21 mouse cellular contexts compared by ENCODE assay signal in the genomic region with DNA sequence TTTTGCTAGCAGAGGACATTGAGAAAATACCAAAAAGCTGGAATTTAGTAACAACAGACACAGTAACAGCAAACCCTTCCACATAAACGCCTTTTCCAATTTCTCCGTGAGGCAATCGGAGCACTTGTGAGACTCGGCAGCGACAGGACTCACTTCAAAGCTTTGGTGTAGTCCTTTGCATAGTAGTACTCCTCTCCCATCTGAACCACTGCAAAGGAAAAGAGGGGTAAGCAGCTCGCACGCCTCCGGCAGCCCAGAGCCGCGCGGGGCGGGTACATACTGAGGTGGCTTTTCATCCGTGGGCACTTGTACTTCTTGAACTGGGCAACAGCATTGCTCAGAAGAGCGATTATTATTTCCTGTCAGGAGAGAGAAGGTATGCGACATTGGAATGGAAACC. TPM values are rescaled to one million over a fixed set of nuclear protein-coding genes. Genes with fewer than 3 reads are reported as not detected.
DNase-seq lines count a peak whose midpoint lies in the region; ATAC-seq and TF ChIP-seq lines count a peak whose summit lies in the region.
"Had no signal": no experiment of that assay in that cellular context is flagged by ENCODE, and none has a peak within 500 bp of the region (broad histone marks: within the 10 kb centered on the region; RNA-seq: fewer than 3 reads in every experiment).

No protein-coding gene starts in this region.

- H3K27me3 ChIP-seq in heart, embryonic 12.5 days (replicated peaks): no peaks in the 10 kb centered on the region
- no peaks in the 10 kb centered on the region for H3K27me3 ChIP-seq in intestine, embryonic 14.5 days (replicated peaks; ENCODE audit: control insufficient read depth, insufficient read depth, low read length)
- no peaks in the 10 kb centered on the region for H3K27me3 ChIP-seq in intestine, postnatal 0 days (replicated peaks; ENCODE audit: control insufficient read depth, insufficient read depth, low read length)
- no peaks in the 10 kb centered on the region for H3K27me3 ChIP-seq in kidney, embryonic 15.5 days
- H3K27me3 ChIP-seq: CH12.LX, Patski had no signal

- no peak for ATAC-seq in heart, embryonic 12.5 days (ENCODE audit: insufficient number of reproducible peaks, low FRiP score)
- ATAC-seq in intestine, embryonic 14.5 days (replicated peaks; ENCODE audit: low FRiP score, low TSS enrichment, low read depth): no peak
- ATAC-seq in intestine, postnatal 0 days: no peak
- no peak for ATAC-seq in kidney, embryonic 15.5 days (replicated peaks; ENCODE audit: low FRiP score)
- ATAC-seq: activated CD4-positive, CD25-positive, alpha-beta regulatory T cell, adult 4 months; CD4-positive, CD25-positive, alpha-beta regulatory T cell, adult 4 months; Patski had no signal

- peaks cover 72% of the 10 kb centered on the region for H3K36me3 ChIP-seq in heart, embryonic 12.5 days
- peaks cover 78% of the 10 kb centered on the region for H3K36me3 ChIP-seq in intestine, embryonic 14.5 days (ENCODE audit: control insufficient read depth, insufficient read depth, low read length)
- H3K36me3 ChIP-seq in intestine, postnatal 0 days (ENCODE audit: control insufficient read depth, insufficient read depth): peaks cover 67% of the 10 kb centered on the region
- H3K36me3 ChIP-seq in kidney, embryonic 15.5 days: peaks cover 82% of the 10 kb centered on the region

- no peaks in the 10 kb centered on the region for H3K4me1 ChIP-seq in heart, embryonic 12.5 days (replicated peaks)
- no peaks in the 10 kb centered on the region for H3K4me1 ChIP-seq in intestine, embryonic 14.5 days (replicated peaks; ENCODE audit: control insufficient read depth, insufficient read depth, low read length)
- H3K4me1 ChIP-seq in intestine, postnatal 0 days (replicated peaks; ENCODE audit: control insufficient read depth, insufficient read depth, low read length): no peaks in the 10 kb centered on the region
- H3K4me1 ChIP-seq in kidney, embryonic 15.5 days: no peaks in the 10 kb centered on the region

- no peak overlapping the region for H3K27ac ChIP-seq in heart, embryonic 12.5 days (ENCODE audit: poor library complexity, severe bottlenecking)
- H3K27ac ChIP-seq in intestine, embryonic 14.5 days (ENCODE audit: low read depth): no peak overlapping the region
- no peak overlapping the region for H3K27ac ChIP-seq in intestine, postnatal 0 days (ENCODE audit: low read depth, low read length)
- H3K27ac ChIP-seq in kidney, embryonic 15.5 days: 0 out of 2 replicates have a peak overlapping the region, but pooled peaks have one; percentile 32

- no peak for TF ChIP-seq CTCF in intestine, postnatal 0 days (IDR thresholded peaks at IDR 0.05; ENCODE audit: low read depth)

- DNase-seq in heart, adult 11 months: peak; percentile 68
- peak; percentile 12 for DNase-seq in intestine, embryonic 14.5 days (ENCODE audit: low spot score)
- no peak for DNase-seq in kidney, adult 11 months
- DNase-seq: adrenal gland, adult 2 months; adrenal gland, adult 8-10 months; adrenal gland, postnatal 10 days; adrenal gland, postnatal 14 days; adrenal gland, postnatal 25 days; adrenal gland, postnatal 36 days; B cell, adult 2 months; cerebellum, adult 11 months; cerebellum, adult 11-12 months; cerebellum, adult 18-20 months had no signal

- WGBS in heart, embryonic 12.5 days: 93% methylated on average over 15 of the region's 15 CpGs
- WGBS in intestine, embryonic 14.5 days: 97% methylated on average over 15 of the region's 15 CpGs
- WGBS in intestine, postnatal 0 days: 97% methylated on average over 15 of the region's 15 CpGs
- WGBS in kidney, embryonic 15.5 days: 95% methylated on average over 15 of the region's 15 CpGs

- no peaks in the 10 kb centered on the region for H3K9me3 ChIP-seq in heart, embryonic 12.5 days (replicated peaks)
- no peaks in the 10 kb centered on the region for H3K9me3 ChIP-seq in intestine, embryonic 14.5 days (ENCODE audit: control insufficient read depth, low read length)
- H3K9me3 ChIP-seq in intestine, postnatal 0 days (ENCODE audit: control insufficient read depth): no peaks in the 10 kb centered on the region
- H3K9me3 ChIP-seq in kidney, embryonic 15.5 days (replicated peaks): no peaks in the 10 kb centered on the region
- H3K9me3 ChIP-seq: G1E had no signal

- H3K4me2 ChIP-seq in heart, embryonic 12.5 days: no peak overlapping the region
- H3K4me2 ChIP-seq in intestine, embryonic 14.5 days (ENCODE audit: low read length): no peak overlapping the region
- H3K4me2 ChIP-seq in intestine, postnatal 0 days (replicated peaks; ENCODE audit: low read depth): no peak overlapping the region
- H3K4me2 ChIP-seq in kidney, embryonic 15.5 days: no peak overlapping the region

- H3K9ac ChIP-seq in heart, embryonic 12.5 days: no peak overlapping the region
- no peak overlapping the region for H3K9ac ChIP-seq in intestine, embryonic 14.5 days (ENCODE audit: low read length)
- no peak overlapping the region for H3K9ac ChIP-seq in intestine, postnatal 0 days (ENCODE audit: low read depth, low read length)
- H3K9ac ChIP-seq in kidney, embryonic 15.5 days: no peak overlapping the region

- H3K4me3 ChIP-seq in heart, embryonic 12.5 days: no peak overlapping the region
- H3K4me3 ChIP-seq in intestine, embryonic 14.5 days (ENCODE audit: low read depth, low read length): no peak overlapping the region
- H3K4me3 ChIP-seq in intestine, postnatal 0 days (ENCODE audit: low read depth, low read length): no peak overlapping the region
- no peak overlapping the region for H3K4me3 ChIP-seq in kidney, embryonic 15.5 days (replicated peaks)

RNA-seq across cellular contexts. Expression of gene Trappc11, which starts 19.7 kb away (rescaled TPM):
- 26.0 and 28.4 TPM in 2 replicates for polyA plus RNA-seq in heart, embryonic 12.5 days (2016; fragmentation: Nextera tagmentation; extraction: Ambion mirVana)
- polyA plus RNA-seq in intestine, embryonic 14.5 days (2014; fragmentation: Nextera tagmentation; extraction: Ambion mirVana): 28.6 and 35.1 TPM in 2 replicates
- polyA plus RNA-seq in intestine, postnatal 0 days (2015; fragmentation: Nextera tagmentation; extraction: Ambion mirVana): 14.0 and 15.1 TPM in 2 replicates
- polyA plus RNA-seq in kidney, embryonic 15.5 days (2015; fragmentation: Nextera tagmentation; extraction: Ambion mirVana): 32.5 and 34.5 TPM in 2 replicates

RNA-seq across cellular contexts. Expression of gene Rwdd4a, which starts 19.9 kb away (rescaled TPM):
- 32.9 and 34.1 TPM in 2 replicates for polyA plus RNA-seq in heart, embryonic 12.5 days (2016; fragmentation: Nextera tagmentation; extraction: Ambion mirVana)
- polyA plus RNA-seq in intestine, embryonic 14.5 days (2014; fragmentation: Nextera tagmentation; extraction: Ambion mirVana): 43.8 and 44.4 TPM in 2 replicates
- polyA plus RNA-seq in intestine, postnatal 0 days (2015; fragmentation: Nextera tagmentation; extraction: Ambion mirVana): 28.0 and 31.2 TPM in 2 replicates
- 38.5 and 38.7 TPM in 2 replicates for polyA plus RNA-seq in kidney, embryonic 15.5 days (2015; fragmentation: Nextera tagmentation; extraction: Ambion mirVana)
